Mouse (Mus musculus) cerebellum, adult 2 months (tissue): ENCODE data around the gene Syt16.

Experiments used
- CTCF ChIP-seq: fragments of 200-500 bp; IDR thresholded peaks from 2 replicates; pipeline ENCODE4 v1.5.1; 2011; ENCODE audit warnings: low read depth, mild to moderate bottlenecking, control low read depth, low read length, moderate library complexity, borderline replicate concordance; ENCODE audit not compliant: insufficient read depth
- POLR2A ChIP-seq: fragments of 200-500 bp; IDR thresholded peaks from 2 replicates; pipeline ENCODE4 v1.6.1; 2011; ENCODE audit warnings: low read length, control low read depth, borderline replicate concordance; ENCODE audit not compliant: insufficient read depth

DNA sequence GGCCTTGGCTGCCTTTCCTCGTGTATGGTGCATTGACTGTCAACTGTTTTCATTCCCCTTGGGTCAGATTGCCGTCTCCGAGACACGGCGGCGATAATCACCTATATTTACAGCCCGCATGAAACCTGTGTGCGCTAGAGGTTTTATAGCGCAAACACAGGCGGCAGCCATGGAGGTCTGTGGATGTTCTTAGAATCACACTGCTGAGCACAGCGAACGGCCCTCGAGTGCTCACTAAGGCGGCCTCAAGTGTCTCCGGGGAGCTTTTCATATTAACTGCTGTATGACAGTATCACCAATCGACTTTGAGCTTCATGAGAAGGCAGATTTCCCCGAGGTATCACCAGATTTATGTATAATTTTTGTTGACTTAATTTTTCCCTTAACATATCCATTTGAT is 275.1 kb downstream of the Syt16 start:
- TF ChIP-seq CTCF (no peak), POLR2A (no peak)
